Mouse (Mus musculus) megakaryocyte, embryonic 14.5 days (primary cell): ENCODE data around the gene Cplx2.

ENCODE experiments used
- FLI1 ChIP-seq: IDR thresholded peaks from 2 replicates; pipeline ENCODE4 v1.6.1; 2012; ENCODE audit warnings: low read length, inconsistent platforms, mixed read lengths
- GATA1 ChIP-seq: IDR thresholded peaks from 3 replicates; pipeline ENCODE4 v1.6.1; 2012; ENCODE audit warnings: mixed read lengths, low read length, inconsistent platforms, borderline replicate concordance

GRCm38 (mm10) chr13:54326686-54327447 is 44.3 kb upstream of the Cplx2 start:
- TF ChIP-seq GATA1: no peak
- no peak for TF ChIP-seq FLI1
